Mouse (Mus musculus) forelimb bud, embryonic 11.5 days (tissue): ENCODE results near the gene Cd3eap.

Experiments used
- DNase-seq: peaks from one replicate; pipeline ENCODE4 v3.0.0-alpha.2; 2012; ENCODE audit warnings: low read depth, low spot score

Gene Cd3eap

DNA sequence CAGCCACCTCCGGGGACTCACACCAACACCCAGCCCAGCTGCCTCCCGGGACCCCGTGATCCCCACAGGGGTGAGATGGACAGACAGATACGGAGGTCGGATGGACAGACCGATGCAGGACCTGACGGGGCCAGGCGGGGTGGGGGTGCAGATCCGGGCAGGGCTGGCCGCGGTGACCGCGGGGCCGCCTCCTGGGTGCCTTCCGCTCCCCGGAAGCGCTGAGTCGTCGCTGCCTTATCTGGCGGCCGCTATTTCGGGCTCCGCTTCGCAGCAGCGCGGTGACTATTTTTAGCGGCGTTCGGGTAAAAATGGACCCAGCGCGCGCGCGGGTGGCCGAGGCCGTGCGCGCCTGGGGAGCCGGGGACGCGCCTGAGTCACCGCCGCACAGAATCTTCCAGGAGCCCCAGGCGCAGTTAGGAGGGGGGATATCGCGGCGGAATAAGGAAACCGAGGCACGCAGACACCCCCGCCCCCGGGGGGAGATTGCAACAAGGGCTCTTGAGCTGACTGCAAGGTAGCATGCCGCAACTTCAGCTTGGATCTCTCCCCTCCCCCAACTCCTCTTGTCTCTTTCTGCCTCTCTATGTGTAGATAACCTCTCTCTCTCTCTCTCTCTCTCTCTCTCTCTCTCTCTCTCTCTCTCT is 26.5 kb downstream of the Cd3eap start:
- DNase-seq = no peak

DNA sequence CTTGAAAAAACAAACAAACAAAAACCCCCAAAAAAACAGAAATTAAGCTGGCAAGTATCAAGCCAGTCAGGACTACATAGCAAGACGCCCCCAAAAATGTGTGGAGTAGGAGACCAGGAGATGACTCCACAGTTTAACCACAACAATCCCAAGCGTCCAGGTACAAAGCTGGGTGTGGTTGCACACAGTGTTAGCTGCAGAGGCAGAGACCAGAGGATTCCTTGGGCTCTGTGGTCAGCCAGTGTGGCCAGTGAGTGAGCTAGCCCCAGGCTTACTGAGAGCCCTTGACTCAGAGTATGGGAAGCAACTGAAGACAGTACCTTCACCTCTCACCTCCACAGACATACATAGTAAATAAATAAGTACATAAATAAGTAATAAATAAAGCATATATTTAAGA is 27.4 kb downstream of the Cd3eap start:
- DNase-seq = no peak

DNA sequence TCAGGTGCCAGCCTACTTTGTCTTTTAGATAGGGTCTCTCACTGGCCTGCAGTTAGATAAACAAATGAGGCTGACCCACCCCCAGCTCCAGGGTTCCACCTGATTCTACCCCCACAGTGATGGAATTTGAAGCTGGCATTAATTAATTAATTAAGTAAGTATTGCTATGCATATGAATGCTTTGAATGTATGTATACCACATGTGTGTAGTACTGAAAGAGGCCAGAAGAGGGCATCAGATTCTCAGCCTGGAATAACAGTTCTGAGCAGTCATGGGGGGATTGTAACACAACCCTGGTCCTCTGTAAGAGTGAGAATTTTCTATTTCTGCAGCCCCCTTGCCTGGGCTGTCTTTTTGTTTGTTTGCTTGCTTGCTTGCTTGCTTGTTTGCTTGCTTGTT is 30.9 kb downstream of the Cd3eap start:
- DNase-seq = no peak

GRCm38 (mm10) chr7:19327782-19328181 is 31.5 kb downstream of the Cd3eap start:
- no peak for DNase-seq

DNA sequence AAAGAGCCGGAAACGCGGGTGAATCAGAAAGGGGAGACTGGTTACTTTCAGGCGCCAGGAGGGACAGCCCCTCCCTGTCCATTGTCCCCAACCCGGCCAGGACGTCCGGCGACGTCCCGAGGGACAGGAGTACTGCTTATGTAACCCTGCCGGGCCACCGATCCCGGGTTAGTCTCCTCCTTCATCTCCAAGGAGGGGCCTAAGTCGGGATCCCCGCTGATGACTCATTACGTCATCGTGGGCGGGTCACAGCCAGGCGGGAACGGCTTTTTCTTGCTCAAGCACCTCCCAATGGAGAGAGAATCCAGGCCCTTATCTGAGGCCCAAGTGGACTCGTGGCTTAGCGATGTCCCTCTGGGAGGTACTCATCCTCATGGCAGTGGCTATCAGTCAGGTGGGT is 32.2 kb downstream of the Cd3eap start:
- peak; percentile 84 for DNase-seq

DNA sequence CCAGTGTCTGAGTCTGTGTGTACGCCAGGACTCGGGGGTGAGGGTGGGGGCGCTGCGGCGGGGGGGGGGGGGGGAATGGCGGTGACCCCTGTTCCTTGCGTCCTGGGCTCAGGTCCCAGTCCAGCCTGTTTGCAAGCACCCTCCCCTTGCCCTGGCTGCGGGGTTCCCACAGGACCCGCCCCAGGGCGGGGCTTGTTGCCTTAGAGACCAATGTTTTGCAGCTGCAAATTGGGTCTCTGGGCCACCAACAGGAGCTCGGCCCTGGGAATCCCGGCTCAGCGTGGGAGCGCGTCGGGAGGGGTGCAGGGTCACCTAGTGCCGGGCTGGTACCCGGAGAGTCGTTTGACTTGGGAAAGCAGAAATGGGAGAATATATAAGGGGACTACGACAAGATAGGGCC is 32.9 kb downstream of the Cd3eap start:
- DNase-seq = peak; percentile 92

DNA sequence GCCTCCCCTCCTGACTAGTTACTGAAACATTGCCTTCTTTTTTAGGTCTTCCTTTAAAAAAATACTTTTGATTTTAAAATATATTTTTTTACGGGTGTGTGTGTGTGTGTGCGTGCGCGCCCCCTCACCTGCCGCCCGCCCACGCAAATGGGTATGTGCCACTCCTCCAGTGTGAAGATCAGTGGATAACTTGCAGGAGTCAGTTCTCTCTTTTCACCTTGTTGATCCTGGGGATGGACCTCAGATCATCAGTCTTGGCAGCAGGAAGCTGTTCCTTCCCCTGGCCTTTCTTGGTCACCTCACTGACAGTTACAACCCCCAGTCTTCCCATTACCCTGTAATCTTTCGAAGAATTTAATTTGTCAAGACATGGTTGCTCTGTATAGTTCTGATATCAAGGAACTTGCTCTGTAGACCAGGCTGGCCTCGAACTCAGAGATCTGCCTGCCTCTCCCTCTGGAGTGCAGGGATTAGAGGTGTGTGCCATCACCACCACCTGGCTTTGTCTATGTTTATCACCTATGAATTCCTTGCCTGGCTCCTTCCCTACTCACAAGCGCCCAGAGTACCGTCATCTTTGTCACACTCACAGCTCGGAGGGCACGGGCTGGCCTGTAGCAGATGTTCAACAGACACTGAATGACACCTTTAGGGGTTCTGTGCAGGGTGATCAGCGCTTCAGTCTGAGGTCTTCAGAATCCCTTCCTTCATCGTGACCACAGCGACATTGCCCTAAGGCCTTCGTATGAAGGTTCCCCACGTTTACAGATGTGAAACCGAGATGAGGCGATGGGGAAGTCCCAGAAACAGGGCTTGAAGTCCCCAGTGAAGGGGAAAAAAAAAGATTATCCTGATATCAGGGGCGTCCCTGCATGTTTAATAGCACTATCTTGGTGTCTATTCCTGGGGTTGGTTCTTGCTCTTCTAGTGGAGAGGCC is 33.8 kb downstream of the Cd3eap start:
- DNase-seq = no peak

DNA sequence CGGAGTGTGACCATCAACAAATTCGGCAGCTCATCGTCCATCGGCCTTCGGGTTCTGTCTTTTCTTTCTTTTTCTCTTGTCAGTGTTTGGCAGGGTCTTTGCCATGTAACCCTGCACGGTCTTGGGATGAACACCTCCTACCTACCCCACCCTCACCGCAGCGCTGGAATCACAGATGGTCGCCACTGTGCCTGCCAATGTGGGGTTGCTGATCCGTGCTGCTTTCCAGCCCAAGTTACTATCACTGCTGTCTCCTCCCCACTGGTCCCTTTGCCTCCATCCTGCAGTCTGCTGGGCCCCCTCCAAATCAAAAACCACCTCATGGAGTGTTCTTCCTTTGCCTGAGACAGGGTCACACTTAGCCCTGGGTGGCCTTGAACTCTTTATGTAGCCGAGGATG is 35.1 kb downstream of the Cd3eap start:
- DNase-seq = no peak

DNA sequence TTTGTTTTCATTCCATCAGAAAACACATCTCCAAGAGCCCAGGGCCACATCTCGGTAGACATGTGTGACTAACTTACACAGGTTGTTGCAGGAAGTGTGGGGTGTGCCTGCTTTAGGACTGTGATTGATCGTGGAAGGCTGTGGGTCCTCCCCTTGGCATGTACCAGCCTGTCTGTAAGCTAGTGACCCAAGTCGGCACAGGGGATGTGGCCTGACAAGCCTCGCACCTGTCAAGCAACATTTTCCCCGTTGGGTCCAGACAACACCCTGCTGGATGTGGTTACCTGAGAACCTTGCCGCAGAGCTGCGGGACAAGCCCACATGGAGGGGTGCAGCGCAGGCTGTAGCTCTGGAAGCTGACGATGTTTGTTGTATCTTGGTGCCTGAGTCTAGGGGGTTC is 36.8 kb downstream of the Cd3eap start:
- DNase-seq = no peak

- DNase-seq = no peak
These were observed 37.8 kb downstream of the Cd3eap start for GRCm38 (mm10) chr7:19321464-19321863.

DNA sequence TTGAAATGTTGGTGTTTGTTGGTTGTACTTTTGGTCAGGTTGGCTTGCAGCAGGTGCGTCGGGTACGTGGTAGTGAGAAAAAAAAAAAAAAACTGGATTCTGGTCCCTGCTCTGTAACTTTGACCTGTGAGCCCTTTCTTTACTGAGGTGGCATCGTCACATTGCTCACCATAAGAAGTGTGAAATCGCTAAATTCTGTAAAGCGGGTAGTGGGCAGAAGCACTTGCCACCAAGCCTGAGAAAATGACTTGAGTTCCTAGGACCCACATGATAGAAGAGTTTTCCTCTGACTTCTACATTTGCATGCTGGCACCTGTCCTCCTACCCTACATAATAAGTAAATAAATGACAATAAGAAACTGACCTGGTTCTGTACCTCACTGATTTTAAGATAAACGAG is 38.6 kb downstream of the Cd3eap start:
- DNase-seq = no peak

DNA sequence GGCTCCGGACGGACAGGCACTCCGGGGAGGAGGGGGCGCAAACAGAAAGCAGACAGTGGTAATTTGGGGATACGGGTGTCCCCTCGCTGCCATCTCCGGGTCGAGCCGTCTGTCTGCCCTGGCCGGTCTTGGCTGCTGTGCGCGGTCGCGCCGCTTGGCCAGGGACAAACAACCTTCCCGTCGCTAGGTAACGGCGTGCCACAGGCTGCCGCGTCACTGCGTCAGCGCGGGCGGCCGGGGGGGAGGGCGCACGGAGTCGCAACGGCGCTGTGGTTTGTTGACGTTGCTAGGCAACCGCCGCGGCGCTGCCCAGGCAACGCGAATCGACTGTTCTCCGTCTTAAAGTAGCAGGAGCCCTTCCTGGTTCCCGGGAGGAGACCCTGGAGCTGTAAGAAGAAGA is 39.4 kb downstream of the Cd3eap start:
- DNase-seq = peak; percentile 97

DNA sequence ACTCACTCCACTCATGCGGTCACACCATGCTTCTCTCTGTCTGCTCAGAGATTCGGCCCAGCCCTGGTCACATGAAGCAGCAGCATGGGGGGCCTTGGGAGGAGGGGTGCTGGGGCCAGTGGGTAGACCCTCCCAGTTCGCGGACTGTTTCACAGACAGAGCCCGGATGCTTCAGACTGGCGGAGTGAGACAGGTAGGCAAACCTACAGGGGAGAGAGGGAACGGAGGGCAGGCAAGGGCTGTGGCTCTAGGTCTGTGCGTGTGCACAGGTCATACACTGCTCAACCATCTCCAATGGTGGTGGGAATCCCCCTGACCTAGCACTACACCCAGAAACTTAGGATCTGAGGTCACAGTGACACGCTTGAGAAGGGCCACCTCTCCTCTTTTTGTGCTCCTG is 39.8 kb downstream of the Cd3eap start:
- DNase-seq = no peak

DNA sequence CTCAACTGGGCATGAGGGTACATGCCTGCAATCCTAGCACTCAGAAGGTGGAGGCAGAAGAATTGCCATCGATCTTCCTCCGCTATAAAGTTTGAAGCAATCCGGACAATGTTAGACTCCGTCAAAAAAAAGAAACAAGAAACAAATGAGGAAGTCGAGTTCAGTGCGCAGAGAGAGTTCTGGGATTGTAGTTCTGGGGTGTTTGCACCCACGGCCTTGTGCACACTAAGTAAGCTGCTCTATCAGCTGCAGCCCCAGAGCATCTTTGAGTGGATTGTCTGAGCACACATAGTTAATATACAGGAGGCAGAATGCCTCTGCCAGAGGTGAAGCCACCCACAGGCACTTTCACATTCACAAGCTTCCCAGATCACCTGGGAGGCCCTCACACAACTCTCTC is 40.6 kb downstream of the Cd3eap start:
- DNase-seq = no peak

DNA sequence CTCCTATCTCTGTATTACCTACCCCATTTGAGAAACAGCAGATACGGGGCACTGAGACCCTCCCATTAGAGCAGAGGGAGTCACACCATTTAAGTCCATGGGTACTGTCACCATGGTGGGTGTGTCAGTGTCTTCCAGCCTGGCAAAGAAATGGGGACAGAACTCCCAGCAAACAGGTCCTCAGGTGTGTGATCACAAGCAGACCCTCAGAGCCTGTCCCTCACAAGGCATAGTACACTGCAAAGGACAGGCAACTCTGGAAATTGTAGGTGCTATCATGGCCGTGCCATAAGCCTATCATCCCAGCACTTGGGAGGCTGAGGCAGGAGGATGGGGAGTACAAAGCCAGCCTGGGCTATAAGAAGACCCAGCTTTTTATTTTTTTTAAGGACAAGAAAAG is 41.1 kb downstream of the Cd3eap start:
- no peak for DNase-seq

- DNase-seq = no peak
These were observed 42.7 kb downstream of the Cd3eap start for GRCm38 (mm10) chr7:19316451-19317161.

DNA sequence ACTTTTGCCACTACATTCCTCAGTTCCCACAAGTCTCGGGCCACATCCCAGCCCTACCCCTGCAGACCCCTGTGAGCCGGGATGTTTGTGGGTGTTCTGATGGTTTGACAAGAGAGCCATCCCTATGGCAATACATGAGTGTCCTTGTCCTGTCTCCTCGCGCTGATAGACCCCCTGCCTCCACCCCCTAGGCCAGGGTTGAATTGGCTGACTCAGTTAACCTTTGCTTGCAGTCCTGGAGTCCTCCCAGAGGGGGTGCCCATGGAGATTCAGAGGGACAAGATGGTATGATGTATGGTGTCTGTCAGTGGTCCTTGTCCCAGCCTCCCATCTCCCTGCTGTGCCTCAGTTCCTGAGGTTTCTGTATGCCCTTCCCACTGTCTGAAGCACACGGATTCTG is 45.2 kb downstream of the Cd3eap start:
- DNase-seq = no peak

GRCm38 (mm10) chr7:19311991-19312390 is 47.3 kb downstream of the Cd3eap start:
- DNase-seq = no peak

GRCm38 (mm10) chr7:19309884-19310641 is 49.2 kb downstream of the Cd3eap start, which contains the start of gene Fosb:
Gene Fosb (minus strand): TSS chr7:19310051.
- DNase-seq = peak; percentile 96

DNA sequence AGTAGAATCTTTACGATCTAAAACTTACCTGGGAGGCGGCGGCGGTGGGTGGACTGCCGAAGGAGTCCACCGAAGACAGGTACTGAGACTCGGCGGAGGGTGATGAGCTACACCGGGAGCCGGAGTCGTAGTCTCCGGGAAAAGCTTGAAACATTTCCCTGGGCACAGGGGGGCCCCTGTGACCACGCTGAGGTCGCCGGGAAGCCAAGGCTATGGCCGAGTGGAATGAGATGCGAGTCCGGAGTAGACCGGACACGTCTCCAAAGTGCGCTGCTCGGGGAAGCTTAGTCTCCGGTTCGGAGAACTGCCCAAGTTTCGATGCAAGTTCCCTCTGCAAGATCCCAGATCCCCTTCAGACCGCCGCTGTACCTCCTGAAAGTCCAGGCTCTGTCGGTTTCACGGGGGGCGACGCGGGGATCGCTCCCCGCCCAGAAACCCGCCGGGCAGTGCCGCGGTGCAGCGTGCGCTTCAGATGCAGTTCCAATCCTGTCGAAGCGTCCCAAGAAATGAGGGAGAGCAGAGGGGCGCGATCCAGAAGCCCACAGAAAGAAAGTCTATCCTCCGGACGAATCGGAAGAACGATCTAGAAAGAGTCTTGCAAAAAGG is 49.9 kb downstream of the Cd3eap start:
- no peak for DNase-seq
